Mouse (Mus musculus) activated CD4-positive, CD25-positive, alpha-beta regulatory T cell, adult 4 months (primary cell): Measurements from ENCODE around the gene Zfp69. TPM values are rescaled to one million over a fixed set of nuclear protein-coding genes. Genes with fewer than 3 reads are reported as not detected.

Source experiments
- ATAC-seq: one replicate; pipeline ENCODE4 v1.8.0; 2017
- polyA plus RNA-seq, 2 experiments: library from polyadenylated mRNA; unstranded; fragments of 100-300 nt; shearing (Covaris generic); gene quantifications; one replicate each; pipeline ENCODE4 v1.2.1; 2017

The Zfp69 gene
- polyA plus RNA-seq: 1 to 10 TPM; 1.9 to 2.2 TPM

- peak; percentile 93 for ATAC-seq
Observed at GRCm38 (mm10) chr4:120951428-120951973, at the start of gene Zfp69. Gene Zfp69 (minus strand): TSS chr4:120951699.

GRCm38 (mm10) chr4:121001042-121001441 lies 49.5 kb upstream of the Zfp69 start:
- ATAC-seq: no peak

- no peak for ATAC-seq
Observed at GRCm38 (mm10) chr4:120995911-120996310, 44.4 kb upstream of the Zfp69 start.

- ATAC-seq: no peak
Observed at GRCm38 (mm10) chr4:120993025-120993424, 41.5 kb upstream of the Zfp69 start.

- ATAC-seq: no peak
Observed at GRCm38 (mm10) chr4:120992284-120992683, 40.8 kb upstream of the Zfp69 start.

GRCm38 (mm10) chr4:120987319-120987718 lies 35.8 kb upstream of the Zfp69 start:
- ATAC-seq: no peak

- peak; percentile 88 for ATAC-seq
Observed at GRCm38 (mm10) chr4:120986446-120986845, 34.9 kb upstream of the Zfp69 start.

- ATAC-seq: peak; percentile 51
Observed at GRCm38 (mm10) chr4:120978221-120978620, 26.7 kb upstream of the Zfp69 start.

GRCm38 (mm10) chr4:120975428-120975734 lies 23.9 kb upstream of the Zfp69 start:
- ATAC-seq: peak; percentile 81

- ATAC-seq: peak; percentile 49
Observed at GRCm38 (mm10) chr4:120974711-120975427, 23.4 kb upstream of the Zfp69 start.

GRCm38 (mm10) chr4:120971842-120972241 lies 20.3 kb upstream of the Zfp69 start:
- ATAC-seq: no peak

GRCm38 (mm10) chr4:120969382-120970146 lies 18.1 kb upstream of the Zfp69 start:
- ATAC-seq: no peak

- ATAC-seq: no peak
Observed at GRCm38 (mm10) chr4:120968486-120968885, 17.0 kb upstream of the Zfp69 start.

GRCm38 (mm10) chr4:120955586-120955985 lies 4.1 kb upstream of the Zfp69 start:
- no peak for ATAC-seq

- no peak for ATAC-seq
Observed at GRCm38 (mm10) chr4:120953667-120954066, 2.2 kb upstream of the Zfp69 start.

- ATAC-seq: no peak
Observed at GRCm38 (mm10) chr4:120953038-120953437, 1.5 kb upstream of the Zfp69 start.

GRCm38 (mm10) chr4:120952163-120952562 lies 664 bp upstream of the Zfp69 start:
- no peak for ATAC-seq

GRCm38 (mm10) chr4:120950763-120951427 lies 604 bp downstream of the Zfp69 start:
- no peak for ATAC-seq

- ATAC-seq: no peak
Observed at GRCm38 (mm10) chr4:120948938-120949337, 2.6 kb downstream of the Zfp69 start.

GRCm38 (mm10) chr4:120935006-120935405 lies 16.5 kb downstream of the Zfp69 start:
- ATAC-seq: no peak

GRCm38 (mm10) chr4:120930736-120931135 lies 20.8 kb downstream of the Zfp69 start:
- no peak for ATAC-seq

- ATAC-seq: no peak
Observed at GRCm38 (mm10) chr4:120928686-120929085, 22.8 kb downstream of the Zfp69 start.

- peak; percentile 43 for ATAC-seq
Observed at GRCm38 (mm10) chr4:120925386-120925785, 26.1 kb downstream of the Zfp69 start.
